Mouse (Mus musculus): Measurements from ENCODE around the gene Tmem232.

DNA sequence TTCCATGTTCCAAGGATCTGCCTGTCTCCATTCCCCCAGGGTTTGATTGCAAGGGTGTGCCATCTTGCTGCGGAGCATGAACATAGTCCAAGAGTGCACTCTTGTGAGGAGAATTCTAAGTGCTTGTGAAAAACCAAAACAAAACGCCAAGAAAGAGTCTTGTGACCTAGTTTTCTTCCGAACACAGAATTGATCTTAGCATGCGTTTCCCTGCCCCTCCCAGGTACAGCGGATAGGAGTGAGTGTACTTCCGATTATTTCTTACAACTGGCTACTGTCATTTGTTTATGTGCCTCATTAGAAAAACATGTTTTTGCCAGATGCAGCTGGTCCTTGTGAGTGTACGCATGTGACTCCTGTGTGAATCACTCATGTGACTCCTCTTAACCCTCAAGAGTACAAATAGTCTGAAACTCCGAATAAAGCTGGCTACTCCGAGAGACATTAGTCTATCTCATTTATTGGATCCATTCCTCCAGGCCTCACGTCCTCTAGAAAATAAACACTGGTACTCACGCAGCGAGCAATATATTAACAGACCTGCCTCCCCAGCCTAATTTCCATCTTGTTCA, 11.9 kb upstream of the Tmem232 start:
- TF ChIP-seq CTCF (IDR thresholded peaks at IDR 0.05; ENCODE audit: borderline replicate concordance, insufficient read depth, low read depth, low read length) (no peak), POLR2A (IDR thresholded peaks at IDR 0.05; ENCODE audit: borderline replicate concordance, insufficient read depth, low read length) (no peak)
